Mouse (Mus musculus) bone marrow, adult 2 months (tissue): ENCODE measurements at regions not wholly inside any gene's neighbourhood (a gene's known extent, or its start where the extent isn't known, plus 50 kb on each side); places are given as distances from the start of the nearest gene placed in this dataset.

ENCODE experiments used
- CTCF ChIP-seq: fragments of 200-500 bp; IDR thresholded peaks from 2 replicates; pipeline ENCODE4 v1.5.1; 2011; ENCODE audit warnings: low read length, control low read depth; ENCODE audit not compliant: control insufficient read depth, insufficient read depth
- POLR2A ChIP-seq: fragments of 200-500 bp; IDR thresholded peaks from 2 replicates; pipeline ENCODE4 v1.6.1; 2011; ENCODE audit warnings: low read depth, mild to moderate bottlenecking, control low read depth, low read length, borderline replicate concordance; ENCODE audit not compliant: control insufficient read depth

DNA sequence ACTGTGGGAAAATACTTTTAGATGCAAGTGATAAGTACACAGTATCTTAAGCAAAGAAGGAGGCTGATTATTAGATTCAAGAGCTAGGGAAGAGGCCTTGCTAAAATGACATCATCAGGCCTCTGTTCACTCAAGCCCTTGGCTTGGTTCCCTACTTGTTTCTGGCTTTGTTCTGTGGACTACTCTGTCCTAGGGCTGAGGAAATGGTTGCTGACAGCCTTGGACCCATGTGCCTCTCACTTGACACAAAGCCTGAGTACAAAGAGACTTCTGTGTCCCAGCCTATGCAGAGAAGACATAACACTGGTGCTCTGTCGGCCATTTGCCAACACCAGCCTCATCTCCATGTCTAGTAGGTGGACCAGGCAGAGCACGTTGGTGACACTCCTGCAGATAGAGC is 198.7 kb downstream of the Ttc32 start:
- TF ChIP-seq CTCF (no peak), POLR2A (no peak)
